Mouse (Mus musculus) lung, postnatal 0 days (tissue): ENCODE data around the gene Mex3a. TPM values are rescaled to one million over a fixed set of nuclear protein-coding genes. Genes with fewer than 3 reads are reported as not detected.

Experiments used
- ATAC-seq: fragments of 200-750 bp; cut with Nextera tagmentation; 2 replicates; pipeline ENCODE4 v1.8.0; 2017; ENCODE audit warnings: moderate library complexity
- DNase-seq: peaks from one replicate; pipeline ENCODE4 v3.0.0-alpha.2; 2016; ENCODE audit warnings: low spot score
- H3K27ac ChIP-seq: fragments of 300-500 bp; sonication (generic); 2 replicates; pipeline ENCODE4 v1.5.1; 2014; ENCODE audit warnings: antibody characterized with exemption, mild to moderate bottlenecking, low read length, mixed read lengths
- H3K27me3 ChIP-seq: fragments of 300-500 bp; sonication (generic); replicated peaks from 2 replicates; pipeline ENCODE4 v1.6.1; 2014; ENCODE audit warnings: low read length, mixed read lengths; ENCODE audit not compliant: insufficient read depth
- H3K36me3 ChIP-seq: fragments of 300-500 bp; sonication (generic); 2 replicates; pipeline ENCODE4 v1.6.1; 2014; ENCODE audit warnings: low read length, mixed read lengths; ENCODE audit not compliant: insufficient read depth
- H3K4me1 ChIP-seq: fragments of 300-500 bp; sonication (generic); 2 replicates; pipeline ENCODE4 v1.6.1; 2014; ENCODE audit warnings: antibody characterized with exemption, low read depth, low read length, mixed read lengths; ENCODE audit not compliant: insufficient read depth
- H3K4me2 ChIP-seq: fragments of 300-500 bp; sonication (generic); replicated peaks from 2 replicates; pipeline ENCODE4 v1.6.1; 2014; ENCODE audit warnings: low read depth, mild to moderate bottlenecking, low read length, moderate library complexity, mixed read lengths
- H3K4me3 ChIP-seq: fragments of 300-500 bp; sonication (generic); 2 replicates; pipeline ENCODE4 v1.5.1; 2014; ENCODE audit warnings: low read depth, low read length
- H3K9ac ChIP-seq: fragments of 300-500 bp; sonication (generic); replicated peaks from 2 replicates; pipeline ENCODE4 v1.6.1; 2014; ENCODE audit warnings: low read depth, mild to moderate bottlenecking
- H3K9me3 ChIP-seq: fragments of 300-500 bp; sonication (generic); 2 replicates; pipeline ENCODE4 v1.6.1; 2016; ENCODE audit warnings: low read length, mixed read lengths
- CTCF ChIP-seq: IDR thresholded peaks from 2 replicates; pipeline ENCODE4 v1.5.1; 2016; ENCODE audit warnings: antibody characterized with exemption, mild to moderate bottlenecking
- EP300 ChIP-seq: IDR thresholded peaks from 2 replicates; pipeline ENCODE4 v1.6.1; 2016; ENCODE audit warnings: antibody characterized with exemption, mild to moderate bottlenecking, control low read depth
- WGBS: fragments of 180-500 bp; shearing (Covaris S2); extraction: QIAGEN DNeasy Blood & Tissue Kit; methylation state at CpG from one replicate; pipeline ENCODE4 v1.1.7; 2014; 5-methylcytosine and 5-hydroxymethylcytosine counted together
- microRNA counts: library from miRNA; unstranded; fragments of <30 nt; microRNA quantifications from one replicate; lab custom pipeline; 2015
- microRNA-seq: library from miRNA; unstranded; fragments of <30 nt; microRNA quantifications from one replicate; pipeline ENCODE4, GENCODE M21; 2016
- polyA plus RNA-seq: library from polyadenylated mRNA; unstranded; fragments of >200 nt; fragmentation: Nextera tagmentation; extraction: Ambion mirVana; gene quantifications from 2 replicates; pipeline ENCODE4 v1.2.1, GENCODE M21; 2015

The Mex3a gene
- polyA plus RNA-seq, 1 experiment from 2014 or later, result 2.6 TPM

DNA sequence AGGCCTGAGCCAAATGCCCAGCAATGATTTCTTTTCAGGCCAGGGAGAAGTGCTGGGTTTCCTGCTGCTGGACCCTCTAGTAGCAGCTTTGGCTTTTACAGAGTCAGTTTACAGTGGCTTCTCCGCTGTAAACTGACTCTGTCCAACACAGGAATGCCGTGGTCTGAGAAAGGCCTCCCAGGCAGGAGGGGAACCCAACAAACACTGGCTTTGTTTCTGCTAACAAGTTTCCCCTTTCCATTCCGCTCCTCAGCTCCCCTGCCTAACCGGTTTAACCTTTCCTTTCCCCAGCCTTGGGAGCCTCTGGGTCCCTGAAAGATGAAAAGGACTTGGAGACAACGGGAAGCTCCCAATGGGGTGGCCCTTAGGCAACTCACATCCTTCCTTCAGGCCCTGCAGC is 58.1 kb downstream of the Mex3a start:
- no peak overlapping the region for H3K4me2 ChIP-seq
- H3K9ac ChIP-seq, result no peak overlapping the region
- no peaks in the 10 kb centered on the region for H3K9me3 ChIP-seq
- peak; percentile 47 for DNase-seq
- H3K27ac ChIP-seq, result peak overlapping the region; percentile 95
- H3K27me3 ChIP-seq, result no peaks in the 10 kb centered on the region
- peaks cover 8% of the 10 kb centered on the region; the same call in 1 of the 2 replicates for H3K36me3 ChIP-seq
- 15% methylated on average over 5 of the region's 5 CpGs for WGBS
- no peak overlapping the region for H3K4me3 ChIP-seq
- no peak for ATAC-seq
- TF ChIP-seq EP300 (no peak), CTCF (no peak)
- H3K4me1 ChIP-seq, result no peaks in the 10 kb centered on the region

MicroRNAs encoded within 50 kb of the gene (microRNA counts, 519-probe panel; counts per million panel counts)
- not detected for microRNA mmu-miR-1905 (lab: Ali Mortazavi, UCI)

Small RNA genes lying within 50 kb of the gene (microRNA-seq; reads per million reads assigned to microRNA genes)
- gene Mir1905, result not detected

Other genes with a start within 250 kb of the Mex3a start
- 1.8 and 2.0 TPM in 2 replicates for gene Gm38392, start 245.2 kb upstream of the Mex3a start, polyA plus RNA-seq
- 10.8 and 13.1 TPM in 2 replicates for gene Tsacc, start 235.4 kb upstream of the Mex3a start, polyA plus RNA-seq
- 173 and 177 TPM in 2 replicates for gene Cct3, start 235.3 kb upstream of the Mex3a start, polyA plus RNA-seq
- gene Glmp, start 207.4 kb upstream of the Mex3a start, polyA plus RNA-seq, result 273 and 278 TPM in 2 replicates
- gene Tmem79, start 196.2 kb upstream of the Mex3a start, polyA plus RNA-seq, result 9.0 and 9.6 TPM in 2 replicates
- 19.7 and 19.8 TPM in 2 replicates for gene Smg5, start 196.1 kb upstream of the Mex3a start, polyA plus RNA-seq
- gene Paqr6, start 167.8 kb upstream of the Mex3a start, polyA plus RNA-seq, result 4.3 and 5.3 TPM in 2 replicates
- gene Bglap3, start 159.7 kb upstream of the Mex3a start, polyA plus RNA-seq, result 0.14 and 0.39 TPM in 2 replicates
- gene Bglap2, start 153.7 kb upstream of the Mex3a start, polyA plus RNA-seq, result not detected in 2 replicates
- not detected in 2 replicates for gene Bglap, start 147.9 kb upstream of the Mex3a start, polyA plus RNA-seq
- gene Pmf1, start 122.1 kb upstream of the Mex3a start, polyA plus RNA-seq, result 27.9 and 30.6 TPM in 2 replicates
- gene Slc25a44, start 107.3 kb upstream of the Mex3a start, polyA plus RNA-seq, result 9.3 and 11.3 TPM in 2 replicates
- gene Sema4a, start 71.2 kb upstream of the Mex3a start, polyA plus RNA-seq, result 9.0 and 9.2 TPM in 2 replicates
- gene Lmna, start 22.4 kb upstream of the Mex3a start, polyA plus RNA-seq, result 185 and 216 TPM in 2 replicates
- 61.4 and 61.8 TPM in 2 replicates for gene Rab25, start 15.9 kb downstream of the Mex3a start, polyA plus RNA-seq
- 138 and 143 TPM in 2 replicates for gene Lamtor2, start 20.7 kb downstream of the Mex3a start, polyA plus RNA-seq
- 18.4 and 22.6 TPM in 2 replicates for gene Ubqln4, start 21.4 kb downstream of the Mex3a start, polyA plus RNA-seq
- 306 and 384 TPM in 2 replicates for gene Ssr2, start 43.5 kb downstream of the Mex3a start, polyA plus RNA-seq
- 170 and 229 TPM in 2 replicates for gene Arhgef2, start 73.6 kb downstream of the Mex3a start, polyA plus RNA-seq
- gene Rxfp4, start 120.7 kb downstream of the Mex3a start, polyA plus RNA-seq, result 0.61 and 0.92 TPM in 2 replicates
- gene Khdc4, start 153.4 kb downstream of the Mex3a start, polyA plus RNA-seq, result 42.3 and 49.4 TPM in 2 replicates
- 88.6 and 98.4 TPM in 2 replicates for gene Rit1, start 184.4 kb downstream of the Mex3a start, polyA plus RNA-seq
- gene Syt11, start 242.8 kb downstream of the Mex3a start, polyA plus RNA-seq, result 4.9 and 5.6 TPM in 2 replicates